Mouse (Mus musculus): ENCODE measurements around the gene Morc3. TPM values are rescaled to one million over a fixed set of nuclear protein-coding genes. Genes with fewer than 3 reads are reported as not detected.

Gene Morc3
- polyA plus RNA-seq, 1 experiment, result 10.7 TPM

- no peak for TF ChIP-seq GATA1 (IDR thresholded peaks at IDR 0.05; ENCODE audit: low read length)
Measured at GRCm38 (mm10) chr16:93833551-93833950, 1.6 kb downstream of the Morc3 start.

- TF ChIP-seq GATA1 (IDR thresholded peaks at IDR 0.05; ENCODE audit: low read length), result no peak
Measured at GRCm38 (mm10) chr16:93834076-93834475, 2.2 kb downstream of the Morc3 start.

- TF ChIP-seq GATA1 (IDR thresholded peaks at IDR 0.05; ENCODE audit: low read length), result no peak
Measured at GRCm38 (mm10) chr16:93839049-93839448, 7.1 kb downstream of the Morc3 start.

- no peak for TF ChIP-seq GATA1 (IDR thresholded peaks at IDR 0.05; ENCODE audit: low read length)
Measured at GRCm38 (mm10) chr16:93850527-93850926, 18.6 kb downstream of the Morc3 start.

GRCm38 (mm10) chr16:93859967-93860366 is 28.0 kb downstream of the Morc3 start:
- no peak for TF ChIP-seq GATA1 (IDR thresholded peaks at IDR 0.05; ENCODE audit: low read length)

- TF ChIP-seq GATA1 (IDR thresholded peaks at IDR 0.05; ENCODE audit: low read length), result no peak
Measured at GRCm38 (mm10) chr16:93860686-93861085, 28.8 kb downstream of the Morc3 start.

GRCm38 (mm10) chr16:93874841-93875240 is 42.9 kb downstream of the Morc3 start:
- no peak for TF ChIP-seq GATA1 (IDR thresholded peaks at IDR 0.05; ENCODE audit: low read length)

- no peak for TF ChIP-seq GATA1 (IDR thresholded peaks at IDR 0.05; ENCODE audit: low read length)
Measured at GRCm38 (mm10) chr16:93877612-93878380, 45.9 kb downstream of the Morc3 start.

GRCm38 (mm10) chr16:93883423-93884085 is 51.6 kb downstream of the Morc3 start, which contains the start of gene Chaf1b:
Gene Chaf1b (plus strand): TSS chr16:93883901.
- TF ChIP-seq GATA1 (IDR thresholded peaks at IDR 0.05; ENCODE audit: low read length), result no peak

- TF ChIP-seq GATA1 (IDR thresholded peaks at IDR 0.05; ENCODE audit: low read length), result no peak
Measured at GRCm38 (mm10) chr16:93884086-93884721, 52.3 kb downstream of the Morc3 start.

GRCm38 (mm10) chr16:93884722-93885113 is 52.8 kb downstream of the Morc3 start:
- no peak for TF ChIP-seq GATA1 (IDR thresholded peaks at IDR 0.05; ENCODE audit: low read length)

- no peak for TF ChIP-seq GATA1 (IDR thresholded peaks at IDR 0.05; ENCODE audit: low read length)
Measured at GRCm38 (mm10) chr16:93888481-93888880, 56.6 kb downstream of the Morc3 start.

GRCm38 (mm10) chr16:93890948-93891604 is 59.2 kb downstream of the Morc3 start:
- TF ChIP-seq GATA1 (IDR thresholded peaks at IDR 0.05; ENCODE audit: low read length), result no peak

GRCm38 (mm10) chr16:93893285-93893684 is 61.4 kb downstream of the Morc3 start:
- no peak for TF ChIP-seq GATA1 (IDR thresholded peaks at IDR 0.05; ENCODE audit: low read length)

GRCm38 (mm10) chr16:93903027-93903426 is 71.1 kb downstream of the Morc3 start:
- no peak for TF ChIP-seq GATA1 (IDR thresholded peaks at IDR 0.05; ENCODE audit: low read length)
